Mouse (Mus musculus) ES-Bruce4 (cell line): ENCODE results near the gene Dync1i1. TPM values are rescaled to one million over a fixed set of nuclear protein-coding genes. Genes with fewer than 3 reads are reported as not detected.

Experiments used
- H3K27ac ChIP-seq: 2 replicates; pipeline ENCODE4 v1.5.1; 2012; ENCODE audit warnings: low read length, inconsistent platforms; ENCODE audit not compliant: insufficient read depth
- H3K27me3 ChIP-seq: 2 replicates; pipeline ENCODE4 v1.6.1; 2012; ENCODE audit warnings: mild to moderate bottlenecking, low read length, inconsistent platforms; ENCODE audit not compliant: control insufficient read depth, poor library complexity, insufficient read depth, severe bottlenecking
- H3K36me3 ChIP-seq: 2 replicates; pipeline ENCODE4 v1.6.1; 2012; ENCODE audit warnings: inconsistent platforms, mild to moderate bottlenecking, low read length, moderate library complexity; ENCODE audit not compliant: control insufficient read depth, poor library complexity, insufficient read depth, severe bottlenecking
- H3K4me1 ChIP-seq: one replicate; pipeline ENCODE4 v1.8.1; 2011; ENCODE audit warnings: low read length; ENCODE audit not compliant: control insufficient read depth, insufficient read depth
- H3K4me3 ChIP-seq: 2 replicates; pipeline ENCODE4 v1.5.1; 2011; ENCODE audit warnings: low read depth, mild to moderate bottlenecking, low read length
- H3K9ac ChIP-seq: 2 replicates; pipeline ENCODE4 v1.6.1; 2012; ENCODE audit warnings: low read depth, mild to moderate bottlenecking, inconsistent platforms; ENCODE audit not compliant: poor library complexity, severe bottlenecking
- H3K9me3 ChIP-seq: replicated peaks from 2 replicates; pipeline ENCODE4 v1.6.1; 2012; ENCODE audit warnings: mild to moderate bottlenecking, low read length, inconsistent platforms; ENCODE audit not compliant: control insufficient read depth, poor library complexity, insufficient read depth, severe bottlenecking
- CTCF ChIP-seq: IDR thresholded peaks from one replicate; pipeline ENCODE4 v1.8.1; 2011; ENCODE audit warnings: low read depth, low read length
- EP300 ChIP-seq: IDR thresholded peaks from 2 replicates; pipeline ENCODE4 v1.6.1; 2011; ENCODE audit warnings: low read depth, low read length; ENCODE audit not compliant: insufficient read depth
- POLR2A ChIP-seq: IDR thresholded peaks from one replicate; pipeline ENCODE4 v1.8.1; 2011; ENCODE audit warnings: low read length; ENCODE audit not compliant: insufficient read depth
- polyA plus RNA-seq: library from polyadenylated mRNA; stranded (reverse); fragments of >200 nt; gene quantifications from 2 replicates; pipeline ENCODE4 v1.2.4, GENCODE M21; 2011; ENCODE audit warnings: low read depth; ENCODE audit not compliant: missing spikeins, insufficient read depth, insufficient read length

Dync1i1 gene
- polyA plus RNA-seq, 1 experiment: 0.25 TPM

- Histone ChIP-seq H3K9ac (no peak overlapping the region), H3K36me3 (no peaks in the 10 kb centered on the region), H3K9me3 (no peaks in the 10 kb centered on the region), H3K27me3 (no peaks in the 10 kb centered on the region), H3K27ac (no peak overlapping the region), H3K4me3 (no peak overlapping the region), H3K4me1 (no peaks in the 10 kb centered on the region)
- TF ChIP-seq EP300: no peak
- no peak for TF ChIP-seq CTCF
- TF ChIP-seq POLR2A: no peak
Observed at GRCm38 (mm10) chr6:5967545-5967944, 242.1 kb downstream of the Dync1i1 start.

- no peaks in the 10 kb centered on the region for H3K36me3 ChIP-seq
- H3K27me3 ChIP-seq: no peaks in the 10 kb centered on the region
- TF ChIP-seq EP300 (no peak), POLR2A (no peak), CTCF (no peak)
- H3K9me3 ChIP-seq: no peaks in the 10 kb centered on the region
- no peak overlapping the region for H3K9ac ChIP-seq
- no peaks in the 10 kb centered on the region for H3K4me1 ChIP-seq
- H3K27ac ChIP-seq: no peak overlapping the region
- no peak overlapping the region for H3K4me3 ChIP-seq
Observed at GRCm38 (mm10) chr6:5969613-5970012, 244.2 kb downstream of the Dync1i1 start.

- no peak overlapping the region for H3K4me3 ChIP-seq
- no peak overlapping the region for H3K27ac ChIP-seq
Observed at GRCm38 (mm10) chr6:5976241-5976640, 250.8 kb downstream of the Dync1i1 start.

GRCm38 (mm10) chr6:5977238-5977920 lies 251.9 kb downstream of the Dync1i1 start:
- H3K9me3 ChIP-seq: no peaks in the 10 kb centered on the region
- H3K4me1 ChIP-seq: no peaks in the 10 kb centered on the region
- no peaks in the 10 kb centered on the region for H3K27me3 ChIP-seq
- no peak overlapping the region for H3K9ac ChIP-seq
- TF ChIP-seq POLR2A (no peak), EP300 (no peak), CTCF (no peak)
- no peak overlapping the region for H3K27ac ChIP-seq
- no peaks in the 10 kb centered on the region for H3K36me3 ChIP-seq
- no peak overlapping the region for H3K4me3 ChIP-seq

More at GRCm38 (mm10) chr6:5976241-5976640, 250.8 kb downstream of the Dync1i1 start:
- no peaks in the 10 kb centered on the region for H3K4me1 ChIP-seq
- H3K9ac ChIP-seq: no peak overlapping the region
- no peaks in the 10 kb centered on the region for H3K27me3 ChIP-seq
- H3K9me3 ChIP-seq: no peaks in the 10 kb centered on the region
- TF ChIP-seq POLR2A: no peak
- no peak for TF ChIP-seq EP300
- no peak for TF ChIP-seq CTCF
- H3K36me3 ChIP-seq: no peaks in the 10 kb centered on the region

- Histone ChIP-seq H3K9ac (no peak overlapping the region), H3K36me3 (no peaks in the 10 kb centered on the region), H3K4me3 (no peak overlapping the region), H3K27ac (no peak overlapping the region), H3K9me3 (no peaks in the 10 kb centered on the region), H3K27me3 (no peaks in the 10 kb centered on the region), H3K4me1 (no peaks in the 10 kb centered on the region)
- no peak for TF ChIP-seq POLR2A
- TF ChIP-seq CTCF: no peak
- TF ChIP-seq EP300: no peak
Observed at GRCm38 (mm10) chr6:5991243-5991642, 265.8 kb downstream of the Dync1i1 start.

- H3K36me3 ChIP-seq: no peaks in the 10 kb centered on the region
- TF ChIP-seq POLR2A: no peak
- TF ChIP-seq EP300: no peak
- no peak for TF ChIP-seq CTCF
- H3K9ac ChIP-seq: no peak overlapping the region
- H3K4me1 ChIP-seq: no peaks in the 10 kb centered on the region
- no peaks in the 10 kb centered on the region; the same call in 1 of the 2 replicates for H3K9me3 ChIP-seq
- H3K27me3 ChIP-seq: no peaks in the 10 kb centered on the region
- H3K27ac ChIP-seq: no peak overlapping the region
- no peak overlapping the region for H3K4me3 ChIP-seq
Observed at GRCm38 (mm10) chr6:5991817-5992755, 266.6 kb downstream of the Dync1i1 start.
